Mouse (Mus musculus): ENCODE results near the gene Erh.

The Erh gene

DNA sequence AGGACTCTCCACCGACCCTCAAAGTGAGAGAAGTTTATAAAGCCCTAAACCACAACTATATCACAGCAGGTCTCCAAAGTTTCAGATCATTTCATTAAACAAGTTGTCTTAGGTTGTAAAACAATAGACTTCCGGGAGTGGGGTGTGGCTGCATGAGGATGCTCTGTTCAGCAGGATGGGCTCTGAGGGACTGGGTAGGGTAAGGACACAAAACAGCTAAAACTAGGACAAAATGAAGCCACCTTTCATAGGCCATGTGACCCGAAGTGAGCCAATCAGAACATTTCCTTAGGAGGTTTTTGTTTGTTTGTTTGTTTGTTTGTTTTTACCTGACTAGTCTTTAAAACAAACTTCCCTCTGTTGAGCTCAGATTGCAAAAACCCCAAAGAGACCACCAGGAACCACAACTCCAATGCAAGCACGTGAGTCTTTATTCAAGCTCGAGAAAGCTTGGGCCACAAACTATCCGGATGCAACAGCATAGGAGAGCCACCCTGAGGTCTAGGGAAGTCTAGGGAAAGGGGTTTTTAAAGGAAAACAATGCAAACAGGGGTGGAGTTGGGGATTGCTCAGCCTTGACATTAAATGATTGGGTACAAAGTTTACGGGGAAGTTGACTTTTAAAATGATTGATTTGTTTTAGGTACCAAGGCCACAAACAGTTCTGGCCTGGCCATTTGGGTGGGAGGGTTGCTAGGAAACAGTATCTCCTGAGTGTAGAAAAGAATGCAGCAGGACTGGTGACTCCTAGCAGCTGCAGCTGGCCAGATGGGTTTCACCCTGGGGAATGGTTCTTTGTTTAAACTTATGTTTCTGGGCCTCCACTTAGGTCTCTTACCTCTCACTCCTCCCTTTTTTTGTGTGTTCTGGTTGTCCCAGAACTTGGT, 28.5 kb downstream of the Erh start:
- WGBS = 72% methylated on average over 7 of the region's 7 CpGs

DNA sequence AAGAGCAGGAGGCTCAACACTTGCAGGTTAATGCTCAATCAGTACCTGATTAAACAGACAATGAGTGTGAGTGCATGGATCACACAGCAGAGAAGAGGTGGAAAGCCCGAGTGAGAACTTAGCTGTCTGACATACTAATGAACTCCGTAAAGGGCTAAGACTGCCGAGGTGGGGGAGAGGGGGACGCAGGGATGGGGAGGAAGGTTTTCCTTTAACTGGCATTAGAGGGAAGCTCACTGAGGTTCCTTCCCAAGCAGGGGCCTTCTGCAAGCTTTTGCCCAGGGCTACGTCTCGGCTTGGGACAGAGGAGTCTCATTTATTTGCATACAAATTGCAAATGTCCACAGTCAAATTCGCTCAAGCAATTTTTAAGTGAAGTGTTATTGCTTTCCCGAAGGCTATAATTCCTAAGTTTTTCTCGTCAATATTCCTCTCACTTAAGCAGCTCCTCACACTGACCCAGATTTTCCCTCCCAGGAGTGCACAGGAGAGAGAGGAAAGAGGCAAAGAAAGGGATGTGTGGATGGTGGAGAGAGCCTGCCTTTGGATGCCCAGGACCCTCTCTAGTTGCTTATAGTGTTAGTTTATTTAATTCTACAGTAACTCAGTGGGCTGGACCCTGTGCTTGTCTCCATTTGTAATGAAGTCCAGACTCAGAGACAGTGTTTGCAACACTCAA, 31.9 kb downstream of the Erh start:
- 53% methylated on average over 9 of the region's 9 CpGs for WGBS

DNA sequence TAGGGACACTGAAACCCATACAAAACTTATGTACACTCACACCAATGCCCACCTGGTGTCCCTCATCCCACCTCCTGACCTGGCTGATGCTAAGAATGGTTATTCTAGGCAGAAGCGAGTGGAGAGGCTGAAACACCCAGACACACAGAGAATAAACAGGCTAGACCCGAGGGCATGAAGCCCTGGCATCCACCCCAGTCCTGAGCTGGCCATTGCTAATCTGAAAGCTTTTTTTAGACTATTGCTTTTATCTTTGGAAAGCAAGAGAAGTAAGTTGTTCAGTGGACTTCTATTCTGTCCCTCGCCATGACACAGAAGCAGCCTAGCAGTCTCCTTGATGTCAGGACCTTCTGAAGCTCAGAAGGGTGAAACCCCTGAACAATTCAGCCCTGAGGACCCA, 34.2 kb downstream of the Erh start:
- WGBS = 64% methylated on average over 3 of the region's 3 CpGs

DNA sequence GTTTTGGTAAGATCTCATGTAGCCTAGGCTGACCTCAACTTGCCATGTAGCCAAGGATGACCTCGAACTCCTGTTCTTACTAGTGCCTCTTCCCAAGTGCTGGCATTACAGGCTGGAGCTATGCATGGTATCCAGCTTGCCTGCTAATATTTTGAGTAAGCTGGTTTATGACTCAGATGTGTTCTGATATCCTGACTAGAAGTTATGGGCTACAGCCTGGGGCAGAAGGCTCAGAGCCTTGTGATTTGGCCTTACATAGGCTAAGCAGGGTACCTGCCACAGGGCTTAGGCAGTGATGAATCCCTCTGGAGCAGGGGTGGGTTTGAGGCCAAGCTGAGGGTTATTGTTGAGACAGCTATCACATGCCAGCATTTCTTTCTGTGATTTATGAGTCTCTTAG, 35.6 kb downstream of the Erh start:
- WGBS = 92% methylated on average over 1 of the region's 1 CpGs

DNA sequence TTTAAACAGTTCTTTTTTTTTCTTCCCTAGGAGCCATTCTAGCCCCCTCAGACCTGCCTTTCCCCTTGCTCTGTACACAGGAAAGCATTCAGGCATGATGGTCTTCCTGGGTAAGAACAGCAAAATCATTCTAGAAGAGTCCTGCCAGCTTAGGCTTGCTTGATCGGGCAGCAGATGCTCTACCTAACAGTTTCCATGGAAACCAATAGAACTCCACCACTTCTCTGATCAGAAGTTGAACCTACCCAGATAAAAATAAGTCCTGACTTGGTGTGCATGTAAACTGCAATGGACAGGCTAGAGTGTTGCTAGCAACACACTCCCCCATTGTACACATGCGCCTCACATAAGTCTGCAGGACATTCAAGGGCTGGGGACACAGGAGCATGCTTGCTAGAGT, 39.9 kb downstream of the Erh start:
- 62% methylated on average over 2 of the region's 2 CpGs for WGBS

DNA sequence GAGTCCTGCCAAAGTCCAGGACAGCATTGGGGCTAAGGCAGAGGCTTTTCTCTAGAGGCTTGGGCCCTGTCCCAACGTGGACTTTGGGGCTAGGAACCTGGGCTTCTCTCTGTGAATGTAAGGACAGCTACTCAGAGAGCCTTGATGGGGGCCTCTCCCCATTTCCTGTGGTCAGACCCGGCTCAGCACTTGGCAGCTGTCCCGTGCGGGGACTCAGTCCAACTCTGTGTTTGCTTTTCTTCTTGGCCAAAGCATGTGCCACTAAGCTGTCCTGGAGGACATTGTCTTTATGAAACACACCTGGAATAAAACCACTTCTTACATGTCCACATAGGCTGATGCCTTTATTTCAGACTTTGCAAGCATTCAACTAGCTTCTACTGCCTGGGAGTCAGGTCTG, 40.6 kb downstream of the Erh start:
- 35% methylated on average over 4 of the region's 4 CpGs for WGBS

DNA sequence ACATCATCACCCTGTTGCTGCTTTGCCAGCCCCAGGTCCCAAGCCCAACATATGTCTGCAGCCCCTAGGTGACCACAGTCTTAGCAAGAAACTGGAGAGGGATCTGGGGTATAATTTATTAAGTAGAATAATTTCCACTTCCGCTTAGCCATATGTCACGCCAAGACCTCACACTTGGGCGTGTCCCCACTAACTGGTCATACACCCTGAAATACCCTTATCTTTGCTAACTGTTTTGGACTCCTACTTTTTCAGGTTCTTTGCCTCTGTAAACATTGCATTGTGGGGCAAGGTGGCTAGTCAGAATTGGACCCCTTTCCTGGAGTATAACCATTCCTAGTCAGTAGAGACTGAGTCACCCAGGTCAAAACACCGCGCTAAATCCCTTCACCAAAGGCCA, 41.7 kb downstream of the Erh start:
- over 99% methylated on average over 5 of the region's 5 CpGs for WGBS

DNA sequence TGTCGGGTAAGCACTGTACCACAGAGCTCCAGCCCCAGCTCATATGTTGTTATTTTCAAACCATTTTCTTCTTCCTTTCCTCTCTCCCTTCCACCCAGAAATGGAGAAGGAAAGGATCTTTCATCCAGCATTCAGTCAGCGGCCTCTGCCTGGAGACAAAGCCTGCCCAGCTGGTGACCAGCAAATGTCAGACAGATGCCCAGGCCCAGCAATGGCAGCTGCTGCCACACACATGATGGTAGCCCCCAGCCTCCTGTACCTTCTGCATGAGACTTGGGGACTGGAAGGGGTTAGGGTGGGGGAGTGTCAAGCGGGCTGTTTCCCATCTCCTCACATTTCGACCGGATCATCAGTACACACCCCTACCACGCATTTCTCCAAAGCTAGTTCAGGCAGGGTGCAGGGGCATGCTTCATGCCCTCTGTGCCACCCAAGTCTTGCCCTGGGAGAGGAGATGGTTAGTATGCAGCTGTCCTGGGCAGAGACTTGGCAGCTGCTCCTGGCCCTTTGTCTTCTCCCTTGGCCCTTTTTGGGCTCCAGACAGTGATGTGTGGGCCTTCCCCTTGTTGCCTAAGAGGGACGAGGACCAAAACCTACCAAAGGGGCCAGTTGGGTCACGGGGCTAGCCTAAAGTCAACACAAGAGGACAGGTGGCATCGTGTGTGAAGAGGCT, 42.4 kb downstream of the Erh start:
- WGBS = 85% methylated on average over 9 of the region's 9 CpGs

DNA sequence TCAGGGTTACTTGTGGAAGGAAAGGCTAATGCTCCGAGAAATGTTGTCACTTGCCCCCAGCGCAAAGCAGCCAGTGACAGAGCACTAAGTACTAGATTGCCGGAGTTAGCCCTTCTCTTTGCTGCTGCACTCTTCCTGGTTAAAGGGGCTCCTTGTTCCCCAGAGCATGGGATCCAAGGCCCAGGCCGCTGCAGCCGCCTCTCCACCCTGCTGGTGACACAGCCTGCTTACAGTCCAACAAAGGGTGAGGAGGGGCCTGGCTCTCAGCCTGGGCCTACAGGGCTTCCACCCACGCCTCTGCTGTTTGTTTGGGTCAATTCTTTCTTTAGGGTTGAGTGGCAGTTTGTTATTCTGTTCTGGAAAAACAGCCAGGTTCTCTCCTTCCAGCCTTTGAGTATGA, 45.4 kb downstream of the Erh start:
- WGBS = 44% methylated on average over 6 of the region's 6 CpGs

DNA sequence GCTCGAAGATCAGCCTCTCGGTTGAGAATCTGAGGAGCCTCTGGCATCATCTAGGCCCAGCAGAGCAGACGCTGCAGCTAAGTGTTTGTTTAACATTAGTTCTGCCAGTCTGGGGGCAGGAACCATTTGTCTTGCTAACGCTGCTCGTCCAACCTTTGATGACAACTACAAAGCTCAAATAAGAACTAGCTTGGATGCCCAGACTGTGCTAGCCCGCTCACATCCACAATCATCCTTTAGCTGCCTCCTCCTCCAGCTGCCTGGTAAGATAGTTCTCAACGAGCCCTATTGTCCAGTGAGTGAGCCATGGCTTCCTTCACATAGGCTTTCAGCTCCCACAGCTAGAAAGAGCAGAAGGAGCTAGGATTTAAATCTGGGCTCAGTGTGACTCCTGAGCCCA, 45.9 kb downstream of the Erh start:
- 38% methylated on average over 7 of the region's 7 CpGs for WGBS

DNA sequence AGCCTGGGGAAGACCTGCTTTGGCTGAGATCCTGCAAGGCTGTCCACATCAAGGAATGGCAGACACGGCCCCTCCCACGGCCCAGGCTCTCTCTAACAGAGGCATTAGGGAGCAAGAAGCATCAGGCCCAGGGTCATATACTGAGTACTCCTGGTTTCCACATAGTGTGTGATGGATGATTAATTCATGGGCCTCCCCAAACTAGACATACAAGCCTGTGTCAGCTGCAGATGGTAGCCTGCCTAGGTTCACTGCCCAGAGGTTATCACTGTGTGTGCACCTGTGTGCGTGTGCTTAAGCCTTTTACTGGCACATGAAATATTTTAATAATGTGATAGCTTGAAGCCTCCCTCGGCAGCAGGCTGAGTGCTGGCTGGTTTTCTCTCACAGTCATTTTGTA, 48.2 kb downstream of the Erh start:
- 92% methylated on average over 4 of the region's 4 CpGs for WGBS

DNA sequence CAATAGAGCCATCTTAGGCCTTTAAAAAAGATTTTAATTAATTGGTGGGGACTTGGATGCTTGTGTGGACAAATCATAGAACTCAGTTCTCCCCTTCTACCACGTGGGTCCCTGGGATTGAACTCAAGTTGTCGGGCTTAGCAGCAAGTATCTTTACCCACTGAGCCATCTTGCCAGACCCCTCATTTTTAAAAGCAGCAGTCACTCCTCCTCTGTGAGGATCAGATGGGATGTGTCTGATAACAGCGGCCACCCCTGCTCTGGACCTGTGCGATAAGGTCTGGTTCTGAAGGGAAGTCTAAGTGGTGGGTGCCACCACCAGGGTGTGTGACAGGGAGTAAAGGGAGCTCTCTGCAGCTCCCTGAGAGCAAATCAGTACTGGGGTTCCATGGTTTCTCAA, 48.6 kb downstream of the Erh start:
- WGBS = 96% methylated on average over 4 of the region's 4 CpGs

DNA sequence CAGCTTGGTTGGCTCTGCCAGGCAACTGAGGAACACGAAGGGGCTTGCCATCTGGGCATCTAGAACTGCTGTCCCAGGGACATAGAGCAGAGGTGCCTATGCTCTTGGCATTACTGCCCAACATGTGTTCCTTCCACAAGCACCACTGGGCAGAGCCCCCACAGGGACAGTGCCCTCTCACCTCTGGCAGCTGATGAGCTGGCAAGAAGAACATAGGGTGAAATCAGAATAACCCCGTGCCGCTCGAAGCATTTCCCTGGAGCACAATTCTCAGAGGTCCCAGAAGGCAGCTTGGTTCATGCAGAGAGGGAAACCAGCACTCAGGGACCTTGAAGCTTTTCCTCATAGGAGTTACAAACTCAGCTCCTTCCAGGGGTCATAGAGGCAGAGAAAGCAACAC, 49.4 kb downstream of the Erh start:
- 82% methylated on average over 4 of the region's 4 CpGs for WGBS

DNA sequence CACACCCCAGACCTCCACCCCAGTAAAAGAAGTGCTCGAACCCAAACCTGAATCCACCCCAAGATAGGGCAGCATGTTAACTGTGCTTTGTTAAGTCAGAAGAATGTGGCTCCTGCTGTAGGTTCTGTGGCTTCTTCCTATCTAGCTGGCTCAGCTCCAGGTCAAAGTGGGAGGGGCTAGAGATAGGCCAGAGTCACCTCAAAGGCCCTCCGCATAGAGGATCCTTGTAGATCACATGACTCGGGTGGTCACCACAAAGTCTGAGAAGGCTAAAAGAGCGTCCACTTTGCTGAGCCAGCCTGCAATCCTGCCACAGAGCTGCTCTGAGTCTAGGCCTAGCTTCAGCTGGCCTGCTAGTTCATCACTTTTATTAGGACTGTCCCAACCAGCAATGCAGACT, 50.0 kb downstream of the Erh start:
- WGBS = 86% methylated on average over 4 of the region's 4 CpGs

DNA sequence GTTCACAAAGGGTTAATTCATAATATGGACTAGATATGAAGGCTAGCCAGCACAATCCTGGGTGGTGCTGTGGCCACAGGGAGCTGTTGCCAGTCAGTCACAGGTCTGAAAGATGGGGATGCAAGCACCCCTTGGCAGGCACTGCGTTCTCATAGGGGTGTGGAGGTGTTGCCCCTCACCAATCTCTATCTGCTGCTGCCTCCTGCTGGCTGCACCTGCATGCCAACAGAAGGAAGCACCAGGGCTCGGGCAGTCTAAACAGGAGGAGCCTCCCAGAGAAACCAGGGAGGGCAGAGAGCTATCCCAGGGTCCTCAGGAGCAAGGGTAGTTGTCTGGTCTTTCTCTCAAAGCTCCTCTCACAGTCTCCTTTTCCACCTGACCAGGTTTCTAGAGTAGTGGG, 59.2 kb downstream of the Erh start:
- 36% methylated on average over 2 of the region's 2 CpGs for WGBS

All from cerebral cortex, adult 2 months (tissue).